Mouse (Mus musculus): ENCODE measurements at regions not wholly inside any gene's neighbourhood (a gene's known extent, or its start where the extent isn't known, plus 50 kb on each side); places are given as distances from the start of the nearest gene placed in this dataset.

DNA sequence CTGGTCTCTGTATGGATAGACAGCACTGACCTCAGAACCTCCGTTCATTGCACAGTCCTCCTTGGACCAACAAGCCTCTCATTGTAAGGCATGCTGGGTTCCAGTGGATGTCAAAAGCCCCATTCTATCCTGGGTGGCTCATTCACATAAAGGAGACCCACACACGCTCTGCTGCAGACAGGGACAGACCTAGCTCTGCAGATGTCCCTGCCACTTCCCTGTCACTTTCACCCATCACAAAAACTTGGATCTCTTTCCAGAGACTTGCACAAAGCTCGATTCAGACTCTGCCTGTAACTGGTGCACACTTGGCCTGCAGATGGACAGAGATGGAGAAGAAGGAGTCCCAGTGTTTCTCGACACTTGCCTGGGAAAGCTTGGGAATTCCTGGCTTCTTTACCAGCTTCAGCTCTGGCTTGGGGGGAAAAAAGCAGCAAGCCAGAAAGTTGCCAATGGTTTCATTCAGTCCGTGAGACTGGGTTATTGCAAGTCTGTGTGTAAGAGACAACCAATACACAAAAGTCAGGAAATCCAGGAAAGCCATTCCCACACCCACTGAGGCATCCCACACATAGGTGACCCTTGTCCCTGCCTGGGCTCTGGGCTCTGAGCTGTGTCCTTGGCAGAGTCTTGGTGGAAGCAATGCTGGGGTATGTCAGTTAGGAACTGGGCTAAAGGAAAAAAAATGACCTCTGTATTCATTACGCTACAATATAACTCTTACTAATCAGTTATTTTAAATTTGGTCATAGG, 136.1 kb upstream of the Car8 start:
- no peak for TF ChIP-seq CTCF (IDR thresholded peaks at IDR 0.05; ENCODE audit: extremely low read depth, insufficient read length, insufficient replicate concordance, low read depth, low read length)
- TF ChIP-seq POLR2A (IDR thresholded peaks at IDR 0.05; ENCODE audit: low read depth, low read length): no peak
